Mouse (Mus musculus) gastrocnemius, adult 18-20 months (tissue): ENCODE measurements around the gene 1700024G13Rik. TPM values are rescaled to one million over a fixed set of nuclear protein-coding genes. Genes with fewer than 3 reads are reported as not detected.
"Not testable (repeated sequence)": the region's sequence is repeated elsewhere in the genome, so short reads cannot be mapped to it uniquely, and the experiment has no call there.

Experiments
- DNase-seq: peaks from one replicate; pipeline ENCODE4 v3.0.0; 2021; ENCODE audit warnings: low spot score
- long read RNA-seq, 2 experiments: library from polyadenylated mRNA; stranded (forward); transcript quantifications; one replicate each; pipeline ENCODE4 v2.0.0; 2021
- total RNA-seq, 2 experiments: library from RNA; stranded (reverse); gene quantifications; 2 replicates each; pipeline ENCODE4 v1.2.3; 2021

Gene 1700024G13Rik
- total RNA-seq = not detected
- long read RNA-seq, experiment 1 = 0 reads
- long read RNA-seq, experiment 2 = 0 reads

DNA sequence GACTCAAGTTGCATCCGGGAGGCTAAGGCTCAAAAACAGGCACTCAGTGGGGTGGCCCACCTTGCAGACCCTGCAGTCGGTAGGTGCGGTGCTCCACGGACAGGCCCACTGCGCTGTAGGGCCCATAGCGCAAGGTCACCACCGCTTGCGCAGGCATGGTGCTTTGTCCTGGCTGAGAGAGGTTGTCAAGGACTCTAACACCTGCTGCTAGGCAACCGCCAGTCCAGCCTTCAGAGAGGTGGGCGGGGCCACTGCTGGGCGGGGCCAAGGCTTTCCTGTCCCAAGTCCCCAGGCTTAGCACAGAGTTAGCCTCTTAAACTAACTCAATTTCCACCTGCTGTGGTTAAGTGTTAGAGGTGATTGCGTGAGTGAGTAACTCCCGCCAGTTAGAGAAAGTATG is at the start of gene 1700024G13Rik:
Gene 1700024G13Rik (minus strand): TSS at position 196 of the 400 bp plus-strand sequence.
- no peak for DNase-seq

DNA sequence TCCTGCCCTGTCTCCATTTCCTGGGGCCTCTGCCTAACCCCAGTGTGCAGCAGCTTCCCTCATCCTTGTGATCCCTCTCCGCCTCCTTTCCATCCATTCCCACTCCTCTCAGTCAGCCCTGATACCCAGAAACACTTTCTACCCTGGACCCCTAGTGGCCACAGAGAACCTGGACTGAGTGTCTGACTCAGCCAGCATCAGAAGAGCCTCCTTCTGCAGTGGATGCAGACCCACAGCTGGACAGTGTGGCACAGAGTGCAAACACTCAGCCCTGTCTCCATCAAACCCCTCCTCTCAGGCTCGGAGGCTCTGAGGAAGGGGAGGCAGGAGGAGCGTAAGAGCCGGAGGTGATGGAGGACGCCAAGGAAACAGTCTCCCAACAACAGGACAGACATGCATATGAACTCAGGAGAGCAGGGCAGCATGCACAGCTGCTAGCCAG is 49.2 kb upstream of the 1700024G13Rik start:
- no peak for DNase-seq

GRCm38 (mm10) chr14:32429030-32429602 is 40.9 kb upstream of the 1700024G13Rik start:
- DNase-seq = no peak

- DNase-seq = no peak
Measured at GRCm38 (mm10) chr14:32423946-32424345, 35.8 kb upstream of the 1700024G13Rik start.

GRCm38 (mm10) chr14:32418747-32419146 is 30.6 kb upstream of the 1700024G13Rik start:
- no peak for DNase-seq

DNA sequence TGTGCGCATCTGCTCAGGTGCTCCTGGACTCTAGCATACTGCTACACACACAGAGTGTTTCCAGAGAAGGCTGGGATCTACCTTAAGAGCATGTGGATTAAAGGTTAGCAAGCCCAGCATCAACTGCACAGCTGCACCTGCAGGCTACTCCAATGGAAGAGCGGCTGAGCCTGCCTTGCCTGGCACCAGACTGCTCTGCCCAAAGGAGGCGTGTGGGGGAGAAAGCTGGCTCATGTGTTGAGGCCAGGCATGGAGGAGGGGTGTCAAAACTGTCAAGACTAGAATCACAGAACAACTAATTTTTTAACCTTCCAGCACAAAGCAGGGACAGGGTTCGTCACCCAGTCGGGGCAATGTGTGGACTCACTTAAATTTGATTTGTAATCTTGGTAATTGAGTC is 23.9 kb upstream of the 1700024G13Rik start:
- DNase-seq = no peak

DNA sequence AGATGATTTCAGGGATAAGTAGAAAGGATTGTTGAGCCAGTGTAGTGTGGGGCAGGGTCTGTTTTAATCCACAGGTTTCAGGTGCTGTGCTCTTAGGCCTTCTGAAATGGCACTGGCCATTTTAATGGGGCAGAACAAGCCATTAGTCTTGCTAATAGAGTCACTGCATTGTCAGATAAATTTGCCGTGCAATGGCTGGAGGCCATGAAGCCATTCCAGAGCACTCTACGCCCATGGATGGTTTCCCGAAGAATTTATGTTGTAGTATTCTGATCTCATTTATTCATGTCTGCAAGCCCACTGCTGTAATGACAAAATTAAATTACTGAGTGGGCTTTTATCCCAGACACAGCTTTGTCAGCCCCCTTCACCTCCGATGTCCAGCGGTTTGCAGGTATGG is 21.9 kb upstream of the 1700024G13Rik start:
- DNase-seq = no peak

DNA sequence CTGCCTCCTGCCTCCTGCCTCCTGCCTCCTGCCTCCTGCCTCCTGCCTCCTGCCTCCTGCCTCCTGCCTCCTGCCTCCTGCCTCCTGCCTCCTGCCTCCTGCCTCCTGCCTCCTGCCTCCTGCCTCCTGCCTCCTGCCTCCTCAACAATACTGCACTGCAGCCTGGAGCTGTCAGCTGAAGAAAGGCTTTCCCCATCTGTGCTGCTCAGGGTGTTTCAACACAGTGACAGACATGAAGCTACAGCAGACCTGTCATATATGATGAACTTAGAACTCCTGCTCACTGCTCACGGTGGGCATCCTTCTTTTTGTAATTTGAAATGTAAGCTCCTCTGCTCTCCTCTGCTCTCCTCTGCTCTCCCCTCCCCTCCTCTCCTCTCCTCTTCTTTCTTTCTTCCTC is 17.2 kb upstream of the 1700024G13Rik start:
- DNase-seq = not testable (repeated sequence)

- DNase-seq = no peak
Measured at GRCm38 (mm10) chr14:32381619-32382018, 6.6 kb downstream of the 1700024G13Rik start.

DNA sequence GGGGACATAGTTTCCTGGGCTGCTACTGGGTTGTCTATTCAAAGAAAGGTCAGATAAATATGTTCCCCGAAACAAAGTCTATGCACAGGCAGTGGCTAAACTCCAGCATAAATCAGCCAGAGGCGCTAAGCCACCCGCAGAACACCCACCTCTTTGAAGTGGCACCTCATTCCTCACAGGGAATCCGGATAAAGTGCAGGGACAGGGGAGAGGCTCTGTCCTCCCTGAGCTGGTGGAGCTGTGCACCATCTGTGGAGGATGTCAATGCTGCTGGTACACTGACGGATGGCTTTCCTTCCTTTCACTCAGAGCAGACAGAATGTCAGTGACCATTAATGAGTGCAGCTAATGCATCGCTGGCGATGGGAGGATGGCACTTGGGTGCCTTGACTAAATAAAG is 7.1 kb downstream of the 1700024G13Rik start:
- no peak for DNase-seq

- no peak for DNase-seq
Measured at GRCm38 (mm10) chr14:32380099-32380480, 8.1 kb downstream of the 1700024G13Rik start.

DNA sequence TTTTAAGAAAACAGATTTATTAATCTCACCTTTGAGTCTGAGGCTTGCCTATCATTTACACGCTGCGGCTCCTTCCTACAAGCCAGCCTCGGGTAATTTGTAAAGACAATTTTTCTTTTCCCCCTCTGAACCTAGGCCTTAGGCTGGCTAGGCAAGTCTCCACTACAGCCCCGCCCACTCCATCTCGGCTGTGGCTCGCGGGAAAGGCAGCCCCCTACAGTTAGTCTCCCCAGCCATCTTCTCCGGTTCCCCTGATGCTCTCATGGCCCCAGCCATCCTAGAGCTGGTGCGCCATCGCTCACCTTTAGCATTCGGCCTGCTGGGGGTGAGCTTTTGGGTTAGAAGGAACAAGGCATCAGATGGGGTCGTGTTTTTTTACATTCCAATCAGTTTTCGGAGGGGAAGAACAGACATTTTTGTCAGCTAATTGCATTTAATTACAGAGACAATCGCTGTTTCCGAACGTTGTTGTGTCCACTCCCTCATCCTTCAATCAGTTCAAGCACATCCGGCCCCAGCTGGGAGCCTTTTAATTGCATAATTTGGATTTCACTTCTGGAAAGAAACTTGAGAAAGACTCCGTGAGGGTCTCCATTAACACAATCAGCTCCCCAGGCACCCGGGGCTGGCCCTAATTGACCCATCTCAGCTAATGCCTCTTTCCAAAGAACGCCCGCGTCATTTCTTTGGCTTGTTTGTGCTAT is 8.6 kb downstream of the 1700024G13Rik start:
- DNase-seq = no peak

DNA sequence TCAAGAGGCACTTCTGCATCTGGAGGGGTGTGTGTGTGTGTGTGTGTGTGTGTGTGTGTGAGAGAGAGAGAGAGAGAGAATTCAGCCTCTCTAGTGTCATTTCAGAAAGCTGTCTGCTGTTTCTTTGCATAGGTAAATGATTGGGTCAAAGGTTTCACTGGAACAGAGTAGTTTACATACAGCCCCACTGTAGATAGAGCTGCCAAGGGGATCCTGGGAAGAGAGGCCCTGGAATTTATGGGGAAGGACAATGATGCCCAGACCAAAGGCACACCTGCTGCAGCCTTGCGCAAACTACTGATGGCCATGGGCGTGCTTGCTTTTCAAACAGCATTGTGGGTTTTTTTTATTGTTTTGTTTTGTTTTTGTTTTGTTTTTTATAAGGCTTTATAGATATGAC is 15.7 kb downstream of the 1700024G13Rik start:
- DNase-seq = no peak

DNA sequence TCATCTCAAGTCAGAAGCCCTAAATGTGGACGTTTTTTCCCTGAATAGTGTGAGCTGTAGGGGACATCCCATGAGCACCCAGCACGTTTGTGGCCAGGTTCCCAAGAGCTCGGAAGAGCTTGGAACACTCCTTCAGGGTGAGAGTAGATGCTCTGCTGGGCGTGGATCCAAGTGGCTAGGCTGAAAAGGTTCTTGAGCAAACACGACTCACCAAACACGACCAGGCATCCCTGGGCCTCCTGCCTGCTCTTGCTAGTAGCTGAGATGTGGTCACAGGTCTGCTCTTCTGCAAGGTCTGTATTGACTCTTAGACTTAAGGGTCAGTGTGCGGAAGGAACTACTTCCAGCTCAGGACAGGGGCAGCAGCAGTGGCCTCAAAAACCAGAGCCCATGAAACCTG is 18.4 kb downstream of the 1700024G13Rik start:
- no peak for DNase-seq

DNA sequence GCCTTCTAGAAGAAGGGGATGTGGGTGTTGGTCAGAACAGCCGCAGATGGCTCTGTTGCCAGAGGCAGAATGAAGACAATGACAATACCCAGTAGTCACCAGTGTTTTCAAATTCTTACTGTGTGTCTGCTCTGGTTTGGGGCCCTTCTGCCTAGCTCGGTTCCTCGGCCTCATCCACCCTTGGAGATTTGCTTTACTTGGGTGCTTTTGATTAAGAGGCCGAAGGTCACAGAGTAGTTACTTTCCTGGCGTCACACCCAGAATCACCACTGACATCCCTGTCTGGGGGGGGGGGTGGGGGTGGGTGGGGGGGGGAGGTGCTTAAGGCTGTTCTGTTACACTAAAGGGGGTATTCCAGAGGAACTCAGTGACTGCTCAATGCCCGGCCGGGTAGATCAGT is 23.8 kb downstream of the 1700024G13Rik start:
- DNase-seq = no peak

DNA sequence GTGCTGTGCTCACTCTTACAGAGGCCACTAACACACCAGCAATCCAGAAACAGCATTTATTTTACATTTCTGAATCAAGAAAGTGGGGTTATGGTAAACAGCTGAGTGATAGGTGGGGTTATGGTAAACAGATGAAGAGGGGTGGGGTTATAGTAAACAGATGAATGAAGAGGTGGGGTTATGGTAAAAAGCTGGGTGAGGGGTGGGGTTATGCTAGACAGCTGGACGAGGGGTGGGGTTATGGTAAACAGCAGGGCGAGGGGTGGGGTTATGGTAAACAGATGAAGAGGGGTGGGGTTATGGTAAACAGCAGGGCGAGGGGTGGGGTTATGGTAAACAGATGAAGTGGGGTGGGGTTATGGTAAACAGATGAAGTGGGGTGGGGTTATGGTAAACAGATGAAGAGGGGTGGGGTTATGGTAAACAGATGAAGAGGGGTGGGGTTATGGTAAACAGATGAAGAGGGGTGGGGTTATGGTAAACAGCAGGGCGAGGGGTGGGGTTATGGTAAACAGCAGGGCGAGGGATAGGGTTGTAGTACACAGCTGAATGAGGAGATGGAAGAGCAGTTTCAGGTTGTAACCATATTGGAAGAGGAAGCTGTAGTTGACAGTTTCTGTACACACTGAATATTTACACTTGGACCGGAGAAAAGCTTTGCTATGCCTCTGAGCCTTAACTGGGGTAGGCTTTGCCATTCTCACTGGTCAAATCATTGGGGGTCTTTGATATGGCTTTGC is 36.8 kb downstream of the 1700024G13Rik start:
- not testable (repeated sequence) for DNase-seq

DNA sequence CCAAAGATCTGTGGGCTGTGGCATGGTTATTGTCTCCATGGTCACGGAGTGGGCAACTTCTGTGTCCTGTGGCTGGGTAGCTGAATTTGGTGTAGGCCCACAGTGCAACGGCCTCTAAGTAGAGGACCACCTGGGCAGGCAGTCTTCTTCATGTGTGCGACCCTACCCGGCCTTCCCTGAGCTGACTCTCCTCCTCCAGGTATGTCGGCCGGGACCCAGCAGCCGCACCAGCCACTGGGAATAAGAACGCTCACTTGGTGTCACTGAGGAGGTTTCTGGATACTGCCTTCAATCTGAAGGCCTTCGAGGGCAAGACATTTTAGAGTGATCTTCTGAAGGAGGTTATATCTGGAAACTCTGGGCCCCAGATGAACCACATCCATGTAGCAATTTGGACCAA is 40.9 kb downstream of the 1700024G13Rik start:
- DNase-seq = no peak

DNA sequence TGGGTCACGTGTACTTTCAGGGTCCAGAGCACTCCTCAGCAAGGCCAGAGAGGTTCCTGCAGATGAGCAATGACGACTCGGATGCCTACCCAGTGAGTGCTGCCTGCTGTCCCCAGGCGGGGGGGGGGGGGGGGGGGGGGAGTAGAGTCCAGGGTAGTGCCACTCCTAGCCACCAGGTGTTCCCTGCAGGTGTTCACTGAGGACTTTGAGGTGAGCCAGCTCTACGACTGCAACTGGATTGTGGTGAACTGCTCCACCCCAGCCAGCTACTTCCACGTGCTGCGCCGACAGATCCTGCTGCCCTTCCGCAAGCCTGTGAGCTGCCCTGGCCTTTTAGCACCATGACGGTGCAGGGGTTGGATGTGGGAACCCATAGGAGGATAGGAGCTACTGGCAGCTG is 43.5 kb downstream of the 1700024G13Rik start:
- DNase-seq = no peak

- DNase-seq = no peak
Measured at GRCm38 (mm10) chr14:32344176-32344575, 44.0 kb downstream of the 1700024G13Rik start.

GRCm38 (mm10) chr14:32341823-32342222 is 46.4 kb downstream of the 1700024G13Rik start:
- no peak for DNase-seq

DNA sequence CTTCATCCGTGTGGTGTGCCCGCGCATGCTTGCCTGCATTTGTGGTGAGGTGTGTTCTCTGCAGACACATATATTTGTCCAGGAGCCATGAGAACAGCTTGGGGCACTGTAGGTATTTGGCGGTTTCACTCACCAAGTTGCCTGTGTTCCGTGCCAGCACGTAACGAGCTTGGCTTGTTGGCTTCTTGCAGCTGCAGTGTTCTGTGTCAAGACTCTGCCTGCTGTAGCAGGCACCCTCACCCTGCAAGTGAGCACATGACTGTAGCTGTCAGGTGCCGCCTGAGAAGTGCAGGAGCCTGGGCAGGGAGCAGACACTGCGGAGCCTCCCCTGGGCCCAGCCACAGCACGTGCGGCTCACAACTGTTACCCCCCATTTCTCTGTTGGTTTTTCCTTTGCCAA is 51.6 kb downstream of the 1700024G13Rik start:
- no peak for DNase-seq

- DNase-seq = no peak
Measured at GRCm38 (mm10) chr14:32336021-32336420, 52.2 kb downstream of the 1700024G13Rik start.
